Mouse (Mus musculus) olfactory bulb, adult 2 months (tissue): ENCODE results near the gene Zscan18.

Experiments
- CTCF ChIP-seq: fragments of 200-500 bp; IDR thresholded peaks from 2 replicates; pipeline ENCODE4 v1.5.1; 2012; ENCODE audit warnings: low read depth, mild to moderate bottlenecking, low read length, moderate library complexity; ENCODE audit not compliant: insufficient read depth
- POLR2A ChIP-seq: fragments of 200-500 bp; IDR thresholded peaks from 2 replicates; pipeline ENCODE4 v1.6.1; 2012; ENCODE audit warnings: mild to moderate bottlenecking, low read depth, low read length, moderate library complexity; ENCODE audit not compliant: insufficient read depth

GRCm38 (mm10) chr7:12749431-12750198 lies 53.8 kb downstream of the Zscan18 start:
- no peak for TF ChIP-seq CTCF
- TF ChIP-seq POLR2A = no peak
